Mouse (Mus musculus): ENCODE measurements around the gene Zfp329. TPM values are rescaled to one million over a fixed set of nuclear protein-coding genes. Genes with fewer than 3 reads are reported as not detected.
A peak's percentile ranks its signal among the peaks of the same experiment; 100 is the strongest.

Gene Zfp329
- 23.8 and 31.0 TPM in 2 replicates for polyA plus RNA-seq (2015; fragmentation: Nextera tagmentation; extraction: Ambion mirVana)

DNA sequence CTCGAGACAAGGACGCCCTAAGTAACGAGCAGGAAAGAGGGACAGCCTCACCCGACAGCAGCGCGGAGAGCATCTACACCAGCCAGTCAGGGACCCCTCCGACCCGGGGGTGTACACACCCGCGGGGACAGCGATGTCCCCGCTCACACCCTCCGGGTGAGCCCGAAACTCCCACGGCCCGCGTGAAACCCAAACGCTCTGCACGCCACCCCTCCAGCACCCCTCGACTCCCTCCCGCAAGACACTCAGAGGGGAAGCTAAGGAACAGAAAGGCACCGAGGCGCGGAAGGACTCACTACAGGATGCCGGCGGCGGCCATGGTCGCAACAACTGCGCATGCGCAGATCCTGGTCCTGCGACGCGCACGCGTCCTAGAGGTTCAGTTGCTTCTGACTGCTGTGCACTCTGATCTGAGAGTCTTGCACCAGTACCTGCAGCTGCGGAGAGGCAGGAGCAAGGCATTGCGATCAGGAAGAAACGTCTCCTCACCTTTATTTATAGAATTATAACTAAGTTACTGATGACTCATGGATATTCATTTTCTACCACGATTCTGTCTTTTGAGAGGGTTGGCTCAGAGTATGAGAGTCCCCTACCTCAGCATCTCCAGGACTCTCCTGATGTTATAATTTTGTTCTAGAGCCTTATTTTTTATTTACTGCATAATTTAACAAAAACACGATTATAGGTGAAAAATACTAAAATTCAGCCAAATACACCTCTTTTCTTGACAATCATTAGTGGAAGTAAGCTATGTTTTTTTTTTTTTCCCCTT is at the start of gene Zfp329:
Zfp329 (minus strand) TSS at position 338 of the 775 bp plus-strand sequence.
- peak within 1 kb of the TSS; percentile 94 for H3K27ac ChIP-seq (ENCODE audit: low read depth, low read length)
- WGBS: under 1% methylated on average over 38 of the region's 40 CpGs
- H3K36me3 ChIP-seq (ENCODE audit: control insufficient read depth, insufficient read depth, low read length): peaks cover 11% of the 10 kb centered on the region
- peaks cover 25% of the 10 kb centered on the region for H3K9me3 ChIP-seq (ENCODE audit: control insufficient read depth, low read length)
- H3K4me1 ChIP-seq (ENCODE audit: control insufficient read depth, insufficient read depth, low read depth, low read length): peaks cover 7% of the 10 kb centered on the region
- peak within 1 kb of the TSS; percentile 96 for H3K9ac ChIP-seq (ENCODE audit: low read depth, low read length)
- peak within 1 kb of the TSS; percentile 83 for H3K4me2 ChIP-seq (ENCODE audit: low read length)
- peak within 1 kb of the TSS; percentile 86 for H3K4me3 ChIP-seq (ENCODE audit: low read length)
- peaks cover 2% of the 10 kb centered on the region; the same call in 1 of the 2 replicates for H3K27me3 ChIP-seq (replicated peaks; ENCODE audit: control insufficient read depth, insufficient read depth, low read length)
- peak; percentile 96 for ATAC-seq

DNA sequence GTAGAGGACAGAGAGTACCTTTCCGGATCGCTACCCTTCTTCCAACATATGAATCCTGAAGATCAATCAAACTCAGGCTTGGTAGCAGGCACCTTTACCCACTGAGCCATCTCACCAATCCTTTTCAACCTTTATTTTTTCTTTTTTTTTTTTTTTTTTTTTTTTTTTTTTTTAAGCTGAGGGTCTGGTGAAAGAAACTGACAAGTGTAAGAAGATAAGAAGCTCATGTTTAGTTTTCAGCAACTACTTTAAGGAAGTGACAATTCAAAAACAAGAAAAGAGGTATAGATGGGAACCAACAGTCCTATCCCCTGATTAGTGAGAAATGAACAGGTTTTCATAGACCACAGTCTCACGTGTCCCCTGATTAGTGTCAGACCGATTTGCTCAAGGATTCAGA is 17.1 kb upstream of the Zfp329 start:
- peaks cover 39% of the 10 kb centered on the region for H3K36me3 ChIP-seq (ENCODE audit: control insufficient read depth, insufficient read depth, low read length)
- peaks cover 25% of the 10 kb centered on the region for H3K9me3 ChIP-seq (ENCODE audit: control insufficient read depth, low read length)
- peak overlapping the region; percentile 52 for H3K4me3 ChIP-seq (ENCODE audit: low read length)
- 94% methylated on average over 4 of the region's 4 CpGs for WGBS
- no peak overlapping the region for H3K9ac ChIP-seq (ENCODE audit: low read depth, low read length)
- no peaks in the 10 kb centered on the region for H3K27me3 ChIP-seq (replicated peaks; ENCODE audit: control insufficient read depth, insufficient read depth, low read length)
- ATAC-seq: no peak
- peak overlapping the region; percentile 63 for H3K4me2 ChIP-seq (ENCODE audit: low read length)
- H3K4me1 ChIP-seq (ENCODE audit: control insufficient read depth, insufficient read depth, low read depth, low read length): no peaks in the 10 kb centered on the region
- H3K27ac ChIP-seq (ENCODE audit: low read depth, low read length): no peak overlapping the region

DNA sequence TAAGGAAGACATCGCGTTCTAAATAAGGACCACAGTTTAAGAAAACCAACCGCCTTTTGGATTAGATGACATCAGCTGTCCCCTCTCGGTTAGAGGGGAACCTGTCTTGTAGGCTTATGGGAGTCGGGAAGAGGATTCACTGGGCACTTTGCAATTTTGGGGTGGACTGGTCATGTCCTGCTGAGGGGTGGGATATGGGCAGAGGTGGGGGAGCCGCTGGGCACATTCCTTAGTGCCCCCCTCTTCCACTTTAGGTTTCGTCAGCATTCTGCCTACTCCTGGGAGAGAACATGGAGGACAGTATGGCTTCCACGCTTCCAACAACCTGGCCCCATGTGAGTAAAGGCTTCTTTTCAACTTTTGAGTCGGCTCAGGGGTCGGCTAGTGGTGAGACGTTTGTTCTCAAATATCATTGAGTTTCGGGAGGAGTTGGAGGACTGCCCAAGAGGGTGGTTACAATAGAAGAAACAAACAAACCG is 16.6 kb upstream of the Zfp329 start:
- 34% methylated on average over 13 of the region's 13 CpGs for WGBS
- Histone ChIP-seq H3K9ac (ENCODE audit: low read depth, low read length) (peak overlapping the region; percentile 55), H3K4me1 (ENCODE audit: control insufficient read depth, insufficient read depth, low read depth, low read length) (no peaks in the 10 kb centered on the region), H3K4me3 (ENCODE audit: low read length) (peak overlapping the region; percentile 52), H3K4me2 (ENCODE audit: low read length) (peak overlapping the region; percentile 63), H3K36me3 (ENCODE audit: control insufficient read depth, insufficient read depth, low read length) (peaks cover 33% of the 10 kb centered on the region), H3K27me3 (replicated peaks; ENCODE audit: control insufficient read depth, insufficient read depth, low read length) (no peaks in the 10 kb centered on the region), H3K9me3 (ENCODE audit: control insufficient read depth, low read length) (peaks cover 21% of the 10 kb centered on the region), H3K27ac (ENCODE audit: low read depth, low read length) (peak overlapping the region; percentile 40)
- peak; percentile 60 for ATAC-seq

- peak; percentile 98 for ATAC-seq
Measured at GRCm38 (mm10) chr7:12834162-12835120, 15.8 kb upstream of the Zfp329 start, which contains the start of gene Zfp110. Gene Zfp110, plus strand, starts transcription at chr7:12834761.

DNA sequence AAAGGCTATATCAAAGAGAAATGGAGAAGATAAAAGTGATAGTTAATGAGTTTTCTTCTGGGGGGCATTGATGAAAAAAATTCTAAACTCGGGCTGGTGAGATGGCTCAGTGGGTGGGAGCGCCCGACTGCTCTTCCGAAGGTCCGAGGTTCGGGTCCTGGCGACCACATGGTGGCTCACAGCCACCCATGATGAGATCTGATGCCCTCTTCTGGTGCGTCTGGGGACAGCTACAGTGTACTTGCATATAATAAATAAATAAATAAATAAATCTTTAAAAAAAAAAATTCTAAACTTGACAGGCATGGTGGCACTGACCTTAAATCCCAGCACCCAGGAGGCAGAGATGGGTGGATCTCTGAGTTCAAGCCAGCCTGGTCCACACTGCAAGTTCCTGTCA is 3.1 kb downstream of the Zfp329 start:
- H3K36me3 ChIP-seq (ENCODE audit: control insufficient read depth, insufficient read depth, low read length): peaks cover 25% of the 10 kb centered on the region
- H3K4me3 ChIP-seq (ENCODE audit: low read length): no peak overlapping the region
- H3K27ac ChIP-seq (ENCODE audit: low read depth, low read length): no peak overlapping the region
- peaks cover 24% of the 10 kb centered on the region for H3K9me3 ChIP-seq (ENCODE audit: control insufficient read depth, low read length)
- no peak for ATAC-seq
- H3K4me2 ChIP-seq (ENCODE audit: low read length): no peak overlapping the region
- WGBS: over 99% methylated on average over 8 of the region's 8 CpGs
- no peaks in the 10 kb centered on the region for H3K27me3 ChIP-seq (replicated peaks; ENCODE audit: control insufficient read depth, insufficient read depth, low read length)
- H3K4me1 ChIP-seq (ENCODE audit: control insufficient read depth, insufficient read depth, low read depth, low read length): peaks cover 7% of the 10 kb centered on the region
- no peak overlapping the region for H3K9ac ChIP-seq (ENCODE audit: low read depth, low read length)

More at GRCm38 (mm10) chr7:12834162-12835120, 15.8 kb upstream of the Zfp329 start, which contains the start of gene Zfp110:
- Histone ChIP-seq H3K9ac (ENCODE audit: low read depth, low read length) (peak within 1 kb of the TSS; percentile 55), H3K27me3 (replicated peaks; ENCODE audit: control insufficient read depth, insufficient read depth, low read length) (no peaks in the 10 kb centered on the region), H3K4me1 (ENCODE audit: control insufficient read depth, insufficient read depth, low read depth, low read length) (no peaks in the 10 kb centered on the region), H3K4me3 (ENCODE audit: low read length) (peak within 1 kb of the TSS; percentile 52), H3K36me3 (ENCODE audit: control insufficient read depth, insufficient read depth, low read length) (peaks cover 27% of the 10 kb centered on the region), H3K9me3 (ENCODE audit: control insufficient read depth, low read length) (peaks cover 17% of the 10 kb centered on the region), H3K27ac (ENCODE audit: low read depth, low read length) (peak within 1 kb of the TSS; percentile 40), H3K4me2 (ENCODE audit: low read length) (peak within 1 kb of the TSS; percentile 63)
- 4% methylated on average over 47 of the region's 47 CpGs for WGBS

GRCm38 (mm10) chr7:12803727-12804071 is 15.0 kb downstream of the Zfp329 start:
- Histone ChIP-seq H3K36me3 (ENCODE audit: control insufficient read depth, insufficient read depth, low read length) (peaks cover 19% of the 10 kb centered on the region), H3K9me3 (ENCODE audit: control insufficient read depth, low read length) (peaks cover 7% of the 10 kb centered on the region), H3K9ac (ENCODE audit: low read depth, low read length) (peak overlapping the region; percentile 77), H3K4me2 (ENCODE audit: low read length) (peak overlapping the region; percentile 96), H3K27ac (ENCODE audit: low read depth, low read length) (peak overlapping the region; percentile 88), H3K27me3 (replicated peaks; ENCODE audit: control insufficient read depth, insufficient read depth, low read length) (no peaks in the 10 kb centered on the region), H3K4me3 (ENCODE audit: low read length) (peak overlapping the region; percentile 56), H3K4me1 (ENCODE audit: control insufficient read depth, insufficient read depth, low read depth, low read length) (no peaks in the 10 kb centered on the region; the same call in 1 of the 2 replicates)
- ATAC-seq: peak; percentile 86
- 0% methylated on average over 16 of the region's 16 CpGs for WGBS

DNA sequence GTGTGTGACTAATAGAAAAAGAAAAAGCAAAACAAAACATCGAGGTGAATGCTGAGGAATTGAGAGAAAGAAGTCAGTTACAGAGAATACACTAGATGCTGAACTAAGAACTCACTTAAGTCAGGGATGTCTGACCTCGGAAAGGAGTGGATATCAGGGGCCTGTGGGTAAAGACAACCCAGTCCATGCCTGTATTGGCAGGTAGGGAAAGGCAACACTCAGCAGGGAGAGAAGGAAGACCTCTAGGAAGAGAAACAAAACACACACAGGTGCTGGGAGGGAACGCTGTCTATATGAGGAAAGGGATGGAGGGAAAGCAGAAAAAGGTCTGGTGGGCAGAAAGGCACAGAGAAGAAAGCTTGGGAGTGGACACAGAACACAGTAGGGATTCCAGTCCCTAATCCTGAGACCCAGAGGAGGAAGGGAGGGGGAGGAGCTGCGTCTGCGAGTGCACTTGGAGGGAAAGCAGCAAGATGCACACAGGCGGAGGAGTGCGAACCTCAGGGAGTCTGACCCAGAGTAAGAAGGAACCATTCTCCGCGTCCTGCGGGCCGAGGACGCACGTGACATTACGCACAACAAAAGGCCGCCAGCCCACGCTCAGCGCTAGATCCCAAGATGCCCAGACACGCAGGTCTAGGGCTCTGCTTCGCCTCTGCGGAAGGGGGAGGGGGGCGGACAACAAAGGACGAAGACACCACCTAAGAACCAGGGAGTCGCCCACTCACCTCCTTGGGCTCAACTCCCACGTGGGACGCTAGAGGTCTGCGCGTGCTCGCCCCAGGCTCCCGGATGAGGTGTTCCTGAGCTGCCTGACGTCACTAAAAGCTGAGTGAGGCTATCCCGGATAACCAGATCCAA is 15.6 kb downstream of the Zfp329 start, which contains the start of gene Zscan18:
Zscan18 (minus strand) TSS at position 770 of the 861 bp plus-strand sequence.
- Histone ChIP-seq H3K27ac (ENCODE audit: low read depth, low read length) (peak within 1 kb of the TSS; percentile 88), H3K9ac (ENCODE audit: low read depth, low read length) (peak within 1 kb of the TSS; percentile 77), H3K4me1 (ENCODE audit: control insufficient read depth, insufficient read depth, low read depth, low read length) (no peaks in the 10 kb centered on the region; the same call in 1 of the 2 replicates), H3K36me3 (ENCODE audit: control insufficient read depth, insufficient read depth, low read length) (peaks cover 16% of the 10 kb centered on the region), H3K9me3 (ENCODE audit: control insufficient read depth, low read length) (peaks cover 4% of the 10 kb centered on the region), H3K27me3 (replicated peaks; ENCODE audit: control insufficient read depth, insufficient read depth, low read length) (no peaks in the 10 kb centered on the region), H3K4me3 (ENCODE audit: low read length) (peak within 1 kb of the TSS; percentile 56), H3K4me2 (ENCODE audit: low read length) (peak within 1 kb of the TSS; percentile 96)
- peak; percentile 99 for ATAC-seq
- WGBS: 4% methylated on average over 31 of the region's 31 CpGs

GRCm38 (mm10) chr7:12799554-12799953 is 19.1 kb downstream of the Zfp329 start:
- no peak for ATAC-seq
- WGBS: 90% methylated on average over 1 of the region's 1 CpGs
- Histone ChIP-seq H3K27ac (ENCODE audit: low read depth, low read length) (no peak overlapping the region), H3K4me3 (ENCODE audit: low read length) (no peak overlapping the region), H3K9me3 (ENCODE audit: control insufficient read depth, low read length) (peaks cover 11% of the 10 kb centered on the region), H3K4me2 (ENCODE audit: low read length) (no peak overlapping the region), H3K36me3 (ENCODE audit: control insufficient read depth, insufficient read depth, low read length) (peaks cover 3% of the 10 kb centered on the region), H3K27me3 (replicated peaks; ENCODE audit: control insufficient read depth, insufficient read depth, low read length) (no peaks in the 10 kb centered on the region), H3K4me1 (ENCODE audit: control insufficient read depth, insufficient read depth, low read depth, low read length) (no peaks in the 10 kb centered on the region; the same call in 1 of the 2 replicates), H3K9ac (ENCODE audit: low read depth, low read length) (no peak overlapping the region)
